Mouse (Mus musculus) pancreas, adult 10 weeks (tissue): Measurements from ENCODE around the gene Vmn1r185. TPM values are rescaled to one million over a fixed set of nuclear protein-coding genes. Genes with fewer than 3 reads are reported as not detected.

ENCODE experiments used
- polyA plus RNA-seq: library from polyadenylated mRNA; stranded (reverse); fragments of 350-450 nt; fragmentation: Illumina TruSeq; extraction: RNeasy Lipid Tissue Mini Kit (QIAGEN cat#74804); gene quantifications from one replicate; pipeline ENCODE4 v1.2.3, GENCODE M21; 2015; ENCODE audit warnings: low read depth, low replicate concordance; ENCODE audit not compliant: insufficient read depth

Vmn1r185 gene
- not detected for polyA plus RNA-seq

GRCm38 (mm10) chr7:26618364-26618763 lies at the start of gene Vmn1r185:
Vmn1r185 (minus strand) TSS chr7:26618464.

Other genes with a start within 250 kb of the Vmn1r185 start
- not detected for gene Nlrp9c, start 214.8 kb downstream of the Vmn1r185 start, polyA plus RNA-seq
- not detected for gene Nlrp4a, start 183.4 kb downstream of the Vmn1r185 start, polyA plus RNA-seq
- not detected for gene Nlrp9a, start 83.4 kb downstream of the Vmn1r185 start, polyA plus RNA-seq
- not detected for gene Cyp2b23, start 68.0 kb upstream of the Vmn1r185 start, polyA plus RNA-seq
- gene Cyp2b19, start 138.7 kb upstream of the Vmn1r185 start, polyA plus RNA-seq: not detected
- not detected for gene Cyp2g1, start 190.4 kb upstream of the Vmn1r185 start, polyA plus RNA-seq
- not detected for gene Cyp2a5, start 216.8 kb upstream of the Vmn1r185 start, polyA plus RNA-seq